Mouse (Mus musculus) c-Kit-negative CD71-positive TER-119-positive erythroid progenitor cells, embryonic 14.5 days (primary cell): ENCODE measurements around the gene Adprm.
"Not testable (repeated sequence)": the region's sequence is repeated elsewhere in the genome, so short reads cannot be mapped to it uniquely, and the experiment has no call there.

Experiments
- DNase-seq: peaks from one replicate; pipeline ENCODE4 v3.0.0-alpha.2; 2013; ENCODE audit warnings: low read depth, low spot score

Adprm gene

GRCm38 (mm10) chr11:67052321-67052952 is at the start of gene Adprm, which contains the start of gene Sco1:
Gene Adprm, minus strand, starts transcription at chr11:67052594.
Gene Sco1, plus strand, starts transcription at chr11:67052670.
- DNase-seq: peak; percentile 77

GRCm38 (mm10) chr11:67101713-67102112 is 49.3 kb upstream of the Adprm start:
- DNase-seq: no peak

GRCm38 (mm10) chr11:67100169-67100568 is 47.8 kb upstream of the Adprm start:
- no peak for DNase-seq

- no peak for DNase-seq
Measured at GRCm38 (mm10) chr11:67099241-67099640, 46.8 kb upstream of the Adprm start.

GRCm38 (mm10) chr11:67098427-67098826 is 46.0 kb upstream of the Adprm start:
- DNase-seq: no peak

- no peak for DNase-seq
Measured at GRCm38 (mm10) chr11:67097709-67098108, 45.3 kb upstream of the Adprm start.

- no peak for DNase-seq
Measured at GRCm38 (mm10) chr11:67094470-67094869, 42.1 kb upstream of the Adprm start.

- DNase-seq: no peak
Measured at GRCm38 (mm10) chr11:67093652-67094051, 41.3 kb upstream of the Adprm start.

- no peak for DNase-seq
Measured at GRCm38 (mm10) chr11:67093201-67093600, 40.8 kb upstream of the Adprm start.

GRCm38 (mm10) chr11:67092354-67092753 is 40.0 kb upstream of the Adprm start:
- not testable (repeated sequence) for DNase-seq

- DNase-seq: no peak
Measured at GRCm38 (mm10) chr11:67087225-67087624, 34.8 kb upstream of the Adprm start.

GRCm38 (mm10) chr11:67086467-67087164 is 34.2 kb upstream of the Adprm start:
- no peak for DNase-seq

GRCm38 (mm10) chr11:67085489-67085888 is 33.1 kb upstream of the Adprm start:
- DNase-seq: peak; percentile 50

- no peak for DNase-seq
Measured at GRCm38 (mm10) chr11:67083712-67084340, 31.4 kb upstream of the Adprm start.

GRCm38 (mm10) chr11:67083239-67083638 is 30.8 kb upstream of the Adprm start:
- no peak for DNase-seq

- no peak for DNase-seq
Measured at GRCm38 (mm10) chr11:67082793-67083192, 30.4 kb upstream of the Adprm start.

- no peak for DNase-seq
Measured at GRCm38 (mm10) chr11:67082188-67082587, 29.8 kb upstream of the Adprm start.

GRCm38 (mm10) chr11:67081125-67081649 is 28.8 kb upstream of the Adprm start:
- no peak for DNase-seq

- peak; percentile 11 for DNase-seq
Measured at GRCm38 (mm10) chr11:67080168-67080567, 27.8 kb upstream of the Adprm start.

GRCm38 (mm10) chr11:67079740-67080139 is 27.3 kb upstream of the Adprm start:
- no peak for DNase-seq

- DNase-seq: no peak
Measured at GRCm38 (mm10) chr11:67078888-67079287, 26.5 kb upstream of the Adprm start.

- DNase-seq: no peak
Measured at GRCm38 (mm10) chr11:67078000-67078399, 25.6 kb upstream of the Adprm start, which contains the start of gene Myh3. Gene Myh3, plus strand, starts transcription at chr11:67078300.
